Comparison of ENCODE assay signal across 8 mouse cellular contexts in genomic region chr4:117182759-117183096, GRCm38 (mm10). TPM values are rescaled to one million over a fixed set of nuclear protein-coding genes. Genes with fewer than 3 reads are reported as not detected.
DNase-seq lines count a peak whose midpoint lies in the region; ATAC-seq and TF ChIP-seq lines count a peak whose summit lies in the region.
"Not testable (repeated sequence)": the region's sequence is repeated elsewhere in the genome, so short reads cannot be mapped to it uniquely, and the experiment has no call there.

No protein-coding gene starts in this region.

- H3K27me3 ChIP-seq in CH12.LX (replicated peaks); forebrain, embryonic 12.5 days; heart, embryonic 14.5 days (ENCODE audit: control insufficient read depth, insufficient read depth, low read length); intestine, embryonic 15.5 days (replicated peaks); limb, embryonic 14.5 days (ENCODE audit: control insufficient read depth, insufficient read depth, low read length); lung, postnatal 0 days (replicated peaks; ENCODE audit: insufficient read depth, low read length); neural tube, embryonic 13.5 days: not testable (repeated sequence)

- H3K27ac ChIP-seq in CH12.LX (ENCODE audit: insufficient read depth, low read depth); intestine, embryonic 15.5 days; limb, embryonic 14.5 days (replicated peaks; ENCODE audit: low read depth, low read length); lung, postnatal 0 days (ENCODE audit: low read length): not testable (repeated sequence)
- H3K27ac ChIP-seq in forebrain, embryonic 12.5 days: 0 out of 2 replicates have a peak overlapping the region, but pooled peaks have one; percentile 50
- H3K27ac ChIP-seq in heart, embryonic 14.5 days (replicated peaks in 1 of 2; ENCODE audit: control insufficient read depth in 1 of 2, insufficient read depth in 1 of 2, low read depth in 2 of 2, low read length in 2 of 2): 0 out of 4 replicates have a peak overlapping the region, but pooled peaks of 1 of the 2 experiments have one; percentile 62
- H3K27ac ChIP-seq in neural tube, embryonic 13.5 days (replicated peaks): peak overlapping the region; percentile 83

- H3K79me2 ChIP-seq in CH12.LX (replicated peaks; ENCODE audit: control insufficient read depth, extremely low read depth, insufficient read depth, poor library complexity, severe bottlenecking): peaks cover 21% of the 10 kb centered on the region

- peak overlapping the region; percentile 80 for H3K9ac ChIP-seq in CH12.LX (ENCODE audit: insufficient read depth, low read depth)
- peak overlapping the region; percentile 59 for H3K9ac ChIP-seq in forebrain, embryonic 12.5 days
- H3K9ac ChIP-seq in heart, embryonic 14.5 days (ENCODE audit: low read length): peak overlapping the region; percentile 74
- not testable (repeated sequence) for H3K9ac ChIP-seq in intestine, embryonic 15.5 days
- H3K9ac ChIP-seq in limb, embryonic 14.5 days (ENCODE audit: low read depth, low read length, severe bottlenecking): peak overlapping the region; percentile 54
- peak overlapping the region; percentile 32; the same call in 1 of the 2 replicates for H3K9ac ChIP-seq in lung, postnatal 0 days (replicated peaks; ENCODE audit: low read depth)
- H3K9ac ChIP-seq in neural tube, embryonic 13.5 days: peak overlapping the region; percentile 77

- WGBS in forebrain, embryonic 12.5 days: 13% methylated on average over 9 of the region's 9 CpGs
- 13% methylated on average over 9 of the region's 9 CpGs for whole genome bisulfite sequencing in heart, embryonic 14.5 days
- 10% methylated on average over 9 of the region's 9 CpGs for WGBS in intestine, embryonic 15.5 days
- 10% methylated on average over 9 of the region's 9 CpGs for WGBS in limb, embryonic 14.5 days
- 11% methylated on average over 9 of the region's 9 CpGs for WGBS in lung, postnatal 0 days
- 10% methylated on average over 9 of the region's 9 CpGs for WGBS in neural tube, embryonic 13.5 days

- dilution Hi-C loops in CH12.LX (cut with MboI; ENCODE audit: extremely low pct_ligation_motif_present, extremely low pct_unique_long_range_greater_than_20kb, low sequenced_read_pairs): not testable (repeated sequence)

- peak overlapping the region; percentile 64 to 100 (median 67) for H3K4me3 ChIP-seq in CH12.LX (replicated peaks in 1 of 3; ENCODE audit: low read depth in 2 of 3, low read length in 2 of 3, poor library complexity in 1 of 3)
- peak overlapping the region; percentile 72 for H3K4me3 ChIP-seq in forebrain, embryonic 12.5 days (replicated peaks)
- peak overlapping the region; percentile 78 to 88 for H3K4me3 ChIP-seq in heart, embryonic 14.5 days (ENCODE audit: control insufficient read depth in 1 of 2, insufficient read depth in 1 of 2, low read depth in 1 of 2, low read length in 2 of 2)
- peak overlapping the region; percentile 69 for H3K4me3 ChIP-seq in intestine, embryonic 15.5 days (replicated peaks)
- H3K4me3 ChIP-seq in limb, embryonic 14.5 days (replicated peaks; ENCODE audit: low read length): peak overlapping the region; percentile 63
- peak overlapping the region; percentile 51 for H3K4me3 ChIP-seq in lung, postnatal 0 days (ENCODE audit: low read depth, low read length)
- H3K4me3 ChIP-seq in neural tube, embryonic 13.5 days: peak overlapping the region; percentile 51

- DNase-seq in CH12.LX (ENCODE audit: extremely low read depth): peak; percentile 27
- peak; percentile 10 for DNase-seq in limb, embryonic 14.5 days (ENCODE audit: low spot score)
- DNase-seq in lung, postnatal 0 days (ENCODE audit: low spot score): peak; percentile 39

- H3K4me1 ChIP-seq in CH12.LX (ENCODE audit: control insufficient read depth in 1 of 2, insufficient read depth in 2 of 2): peaks cover 0 to 23% of the 10 kb centered on the region in 2 experiments; a peak in 2 of 4 replicates
- peaks cover 13% of the 10 kb centered on the region for H3K4me1 ChIP-seq in forebrain, embryonic 12.5 days
- H3K4me1 ChIP-seq in heart, embryonic 14.5 days (ENCODE audit: control insufficient read depth in 2 of 2, insufficient read depth in 2 of 2, low read length in 2 of 2): peaks cover 3 to 12% of the 10 kb centered on the region in 2 experiments; a peak in 3 of 4 replicates
- not testable (repeated sequence) for H3K4me1 ChIP-seq in intestine, embryonic 15.5 days (replicated peaks); limb, embryonic 14.5 days (ENCODE audit: control insufficient read depth, insufficient read depth, low read length); lung, postnatal 0 days (ENCODE audit: insufficient read depth, low read depth, low read length)
- peaks cover 19% of the 10 kb centered on the region for H3K4me1 ChIP-seq in neural tube, embryonic 13.5 days (replicated peaks)

- TF ChIP-seq EP300 in CH12.LX (IDR thresholded peaks at IDR 0.05; ENCODE audit: low read length); lung, postnatal 0 days (IDR thresholded peaks at IDR 0.05): not testable (repeated sequence)

- H3K9me3 ChIP-seq in CH12.LX (replicated peaks; ENCODE audit: low read length); forebrain, embryonic 12.5 days; heart, embryonic 14.5 days (ENCODE audit: control insufficient read depth, low read length); intestine, embryonic 15.5 days; limb, embryonic 14.5 days (ENCODE audit: control insufficient read depth, low read length); lung, postnatal 0 days (ENCODE audit: low read length); neural tube, embryonic 13.5 days: not testable (repeated sequence)

- peaks cover 23% of the 10 kb centered on the region in 2 experiments for H3K36me3 ChIP-seq in CH12.LX (replicated peaks in 1 of 2; ENCODE audit: control insufficient read depth in 1 of 2, insufficient read depth in 1 of 2, low read length in 1 of 2)
- H3K36me3 ChIP-seq in forebrain, embryonic 12.5 days (replicated peaks): peaks cover 23% of the 10 kb centered on the region
- peaks cover 26% of the 10 kb centered on the region for H3K36me3 ChIP-seq in heart, embryonic 14.5 days (ENCODE audit: control insufficient read depth, insufficient read depth, low read length)
- peaks cover 13% of the 10 kb centered on the region for H3K36me3 ChIP-seq in intestine, embryonic 15.5 days
- H3K36me3 ChIP-seq in limb, embryonic 14.5 days (ENCODE audit: control insufficient read depth, insufficient read depth, low read length): peaks cover 21% of the 10 kb centered on the region
- not testable (repeated sequence) for H3K36me3 ChIP-seq in lung, postnatal 0 days (ENCODE audit: insufficient read depth, low read length); neural tube, embryonic 13.5 days

- peak; percentile 19 for ATAC-seq in common myeloid progenitor, adult 5-6 weeks (replicated peaks; ENCODE audit: low read depth, poor library complexity, severe bottlenecking)
- ATAC-seq in forebrain, embryonic 12.5 days (ENCODE audit: low FRiP score): peak; percentile 45
- ATAC-seq in heart, embryonic 14.5 days (ENCODE audit: insufficient number of reproducible peaks, insufficient read depth, low FRiP score, low read depth): not testable (repeated sequence)
- peak; percentile 73 for ATAC-seq in intestine, embryonic 15.5 days
- peak; percentile 34; the same call in 1 of the 2 replicates for ATAC-seq in limb, embryonic 14.5 days (ENCODE audit: low FRiP score, low read depth)
- peak; percentile 61 for ATAC-seq in lung, postnatal 0 days
- ATAC-seq in neural tube, embryonic 13.5 days (ENCODE audit: low read depth): peak; percentile 47

- TF ChIP-seq CTCF in CH12.LX (conservative IDR thresholded peaks at IDR 0.05 in 1 of 2, IDR thresholded peaks at IDR 0.05 in 1 of 2; ENCODE audit: low read depth in 2 of 2, low read length in 2 of 2); lung, postnatal 0 days (IDR thresholded peaks at IDR 0.05): not testable (repeated sequence)

- TF ChIP-seq POLR2A in CH12.LX (IDR thresholded peaks at IDR 0.05; ENCODE audit: low read depth, low read length); limb, embryonic 14.5 days (IDR thresholded peaks at IDR 0.05; ENCODE audit: borderline replicate concordance, extremely low read depth, insufficient read depth, insufficient read length): not testable (repeated sequence)

- TF ChIP-seq RAD21 in CH12.LX (IDR thresholded peaks at IDR 0.05; ENCODE audit: low read depth, low read length): not testable (repeated sequence)

- in situ Hi-C loops in CH12.LX (cut with MboI; ENCODE audit: low pct_ligation_motif_present, low pct_unique_long_range_greater_than_20kb, low sequenced_read_pairs): not testable (repeated sequence)

- peak overlapping the region; percentile 55; the same call in 1 of the 2 replicates for H3K4me2 ChIP-seq in CH12.LX (ENCODE audit: insufficient read depth, low read depth, poor library complexity, severe bottlenecking)
- peak overlapping the region; percentile 56 for H3K4me2 ChIP-seq in forebrain, embryonic 12.5 days
- H3K4me2 ChIP-seq in heart, embryonic 14.5 days (ENCODE audit: low read length): peak overlapping the region; percentile 92
- peak overlapping the region; percentile 52 for H3K4me2 ChIP-seq in intestine, embryonic 15.5 days (replicated peaks)
- H3K4me2 ChIP-seq in limb, embryonic 14.5 days (replicated peaks; ENCODE audit: low read depth, low read length, severe bottlenecking): peak overlapping the region; percentile 73
- peak overlapping the region; percentile 88 for H3K4me2 ChIP-seq in lung, postnatal 0 days (replicated peaks; ENCODE audit: low read depth, low read length)
- H3K4me2 ChIP-seq in neural tube, embryonic 13.5 days: peak overlapping the region; percentile 82

RNA-seq across cellular contexts. Expression of gene Kif2c, which starts 0.3 kb away (rescaled TPM):
- total RNA-seq in CH12.LX (2012; rRNA removed) (33.9 and 39.6 TPM in 2 replicates), CH12.LX (2014; rRNA removed) (34.0 and 36.8 TPM in 2 replicates)
- polyA plus RNA-seq in CH12.LX (2012; ENCODE audit: insufficient read length, low read depth): 40.3 and 43.1 TPM in 2 replicates
- total RNA-seq in common myeloid progenitor, adult 5-6 weeks (2017): 33.7 and 40.7 TPM in 2 replicates
- 97.4 and 101 TPM in 2 replicates for polyA plus RNA-seq in forebrain, embryonic 12.5 days (2016; fragmentation: Nextera tagmentation; extraction: Ambion mirVana)
- 32.0 and 35.9 TPM in 2 replicates for polyA plus RNA-seq in heart, embryonic 14.5 days (2014; fragmentation: Nextera tagmentation; extraction: Ambion mirVana)
- polyA plus RNA-seq in intestine, embryonic 15.5 days (2015; fragmentation: Nextera tagmentation; extraction: Ambion mirVana): 37.7 and 48.7 TPM in 2 replicates
- polyA plus RNA-seq in limb, embryonic 14.5 days (2012; rRNA removed): 30.4 and 36.9 TPM in 2 replicates
- polyA plus RNA-seq in limb, embryonic 14.5 days (2014; fragmentation: Nextera tagmentation; extraction: Ambion mirVana): 43.3 and 50.9 TPM in 2 replicates
- 2.0 and 3.0 TPM in 2 replicates for polyA plus RNA-seq in lung, postnatal 0 days (2015; fragmentation: Nextera tagmentation; extraction: Ambion mirVana)
- polyA plus RNA-seq in neural tube, embryonic 13.5 days (2015; fragmentation: Nextera tagmentation; extraction: Ambion mirVana): 11.8 and 16.1 TPM in 2 replicates

RNA-seq across cellular contexts. Expression of gene Rps8, which starts 26.7 kb away (rescaled TPM):
- 5,379 and 5,435 TPM in 2 replicates for total RNA-seq in CH12.LX (2012; rRNA removed)
- 2,191 and 2,455 TPM in 2 replicates for total RNA-seq in CH12.LX (2014; rRNA removed)
- 1,480 and 1,967 TPM in 2 replicates for polyA plus RNA-seq in CH12.LX (2012; ENCODE audit: insufficient read length, low read depth)
- total RNA-seq in common myeloid progenitor, adult 5-6 weeks (2017): 1,886 and 2,148 TPM in 2 replicates
- polyA plus RNA-seq in forebrain, embryonic 12.5 days (2016; fragmentation: Nextera tagmentation; extraction: Ambion mirVana): 668 and 669 TPM in 2 replicates
- polyA plus RNA-seq in heart, embryonic 14.5 days (2014; fragmentation: Nextera tagmentation; extraction: Ambion mirVana): 784 and 900 TPM in 2 replicates
- 1,027 and 1,033 TPM in 2 replicates for polyA plus RNA-seq in intestine, embryonic 15.5 days (2015; fragmentation: Nextera tagmentation; extraction: Ambion mirVana)
- 1,144 and 1,706 TPM in 2 replicates for polyA plus RNA-seq in limb, embryonic 14.5 days (2012; rRNA removed)
- 1,276 and 1,329 TPM in 2 replicates for polyA plus RNA-seq in limb, embryonic 14.5 days (2014; fragmentation: Nextera tagmentation; extraction: Ambion mirVana)
- polyA plus RNA-seq in lung, postnatal 0 days (2015; fragmentation: Nextera tagmentation; extraction: Ambion mirVana): 633 and 681 TPM in 2 replicates
- 493 and 532 TPM in 2 replicates for polyA plus RNA-seq in neural tube, embryonic 13.5 days (2015; fragmentation: Nextera tagmentation; extraction: Ambion mirVana)

RNA-seq across cellular contexts. Expression of gene Plk3, which starts 49.0 kb away (rescaled TPM):
- total RNA-seq in CH12.LX (2012; rRNA removed) (12.0 and 13.8 TPM in 2 replicates), CH12.LX (2014; rRNA removed) (8.6 and 8.8 TPM in 2 replicates)
- 14.7 and 18.5 TPM in 2 replicates for polyA plus RNA-seq in CH12.LX (2012; ENCODE audit: insufficient read length, low read depth)
- 2.9 and 3.9 TPM in 2 replicates for total RNA-seq in common myeloid progenitor, adult 5-6 weeks (2017)
- polyA plus RNA-seq in forebrain, embryonic 12.5 days (2016; fragmentation: Nextera tagmentation; extraction: Ambion mirVana): 17.7 and 23.1 TPM in 2 replicates
- 1.6 and 2.0 TPM in 2 replicates for polyA plus RNA-seq in heart, embryonic 14.5 days (2014; fragmentation: Nextera tagmentation; extraction: Ambion mirVana)
- 3.6 and 3.7 TPM in 2 replicates for polyA plus RNA-seq in intestine, embryonic 15.5 days (2015; fragmentation: Nextera tagmentation; extraction: Ambion mirVana)
- 7.3 and 8.9 TPM in 2 replicates for polyA plus RNA-seq in limb, embryonic 14.5 days (2012; rRNA removed)
- polyA plus RNA-seq in limb, embryonic 14.5 days (2014; fragmentation: Nextera tagmentation; extraction: Ambion mirVana): 4.7 and 5.8 TPM in 2 replicates
- polyA plus RNA-seq in lung, postnatal 0 days (2015; fragmentation: Nextera tagmentation; extraction: Ambion mirVana): 4.0 and 5.0 TPM in 2 replicates
- 16.0 and 20.7 TPM in 2 replicates for polyA plus RNA-seq in neural tube, embryonic 13.5 days (2015; fragmentation: Nextera tagmentation; extraction: Ambion mirVana)

RNA-seq across cellular contexts. Expression of gene Tctex1d4, which starts 56.1 kb away (rescaled TPM):
- 0.55 and 0.98 TPM in 2 replicates for total RNA-seq in CH12.LX (2012; rRNA removed)
- total RNA-seq in CH12.LX (2014; rRNA removed): not detected in 2 replicates
- polyA plus RNA-seq in CH12.LX (2012; ENCODE audit: insufficient read length, low read depth): not detected in 2 replicates
- total RNA-seq in common myeloid progenitor, adult 5-6 weeks (2017): not detected in 2 replicates
- not detected in 2 replicates for polyA plus RNA-seq in forebrain, embryonic 12.5 days (2016; fragmentation: Nextera tagmentation; extraction: Ambion mirVana)
- not detected in 2 replicates for polyA plus RNA-seq in heart, embryonic 14.5 days (2014; fragmentation: Nextera tagmentation; extraction: Ambion mirVana)
- not detected in 2 replicates for polyA plus RNA-seq in intestine, embryonic 15.5 days (2015; fragmentation: Nextera tagmentation; extraction: Ambion mirVana)
- 0.10 and 0.14 TPM in 2 replicates for polyA plus RNA-seq in limb, embryonic 14.5 days (2012; rRNA removed)
- not detected in 2 replicates for polyA plus RNA-seq in limb, embryonic 14.5 days (2014; fragmentation: Nextera tagmentation; extraction: Ambion mirVana)
- 26.1 and 27.2 TPM in 2 replicates for polyA plus RNA-seq in lung, postnatal 0 days (2015; fragmentation: Nextera tagmentation; extraction: Ambion mirVana)
- not detected in 2 replicates for polyA plus RNA-seq in neural tube, embryonic 13.5 days (2015; fragmentation: Nextera tagmentation; extraction: Ambion mirVana)

RNA-seq across cellular contexts. Expression of gene Btbd19, which starts 57.2 kb away (rescaled TPM):
- total RNA-seq in CH12.LX (2012; rRNA removed): 31.5 and 32.4 TPM in 2 replicates
- total RNA-seq in CH12.LX (2014; rRNA removed): 49.7 and 51.1 TPM in 2 replicates
- polyA plus RNA-seq in CH12.LX (2012; ENCODE audit: insufficient read length, low read depth): 32.9 and 36.3 TPM in 2 replicates
- total RNA-seq in common myeloid progenitor, adult 5-6 weeks (2017): 6.7 and 7.8 TPM in 2 replicates
- polyA plus RNA-seq in forebrain, embryonic 12.5 days (2016; fragmentation: Nextera tagmentation; extraction: Ambion mirVana): 3.2 and 5.2 TPM in 2 replicates
- polyA plus RNA-seq in heart, embryonic 14.5 days (2014; fragmentation: Nextera tagmentation; extraction: Ambion mirVana): 2.5 and 3.8 TPM in 2 replicates
- 6.0 and 7.6 TPM in 2 replicates for polyA plus RNA-seq in intestine, embryonic 15.5 days (2015; fragmentation: Nextera tagmentation; extraction: Ambion mirVana)
- 16.0 and 23.0 TPM in 2 replicates for polyA plus RNA-seq in limb, embryonic 14.5 days (2012; rRNA removed)
- 5.0 and 6.2 TPM in 2 replicates for polyA plus RNA-seq in limb, embryonic 14.5 days (2014; fragmentation: Nextera tagmentation; extraction: Ambion mirVana)
- polyA plus RNA-seq in lung, postnatal 0 days (2015; fragmentation: Nextera tagmentation; extraction: Ambion mirVana): 3.8 and 4.3 TPM in 2 replicates
- polyA plus RNA-seq in neural tube, embryonic 13.5 days (2015; fragmentation: Nextera tagmentation; extraction: Ambion mirVana): 3.2 and 4.7 TPM in 2 replicates
